Mouse (Mus musculus) thymus, postnatal 0 days (tissue): ENCODE measurements around the gene Mapre1. TPM values are rescaled to one million over a fixed set of nuclear protein-coding genes. Genes with fewer than 3 reads are reported as not detected.
A peak's percentile ranks its signal among the peaks of the same experiment; 100 is the strongest.
"Not testable (repeated sequence)": the region's sequence is repeated elsewhere in the genome, so short reads cannot be mapped to it uniquely, and the experiment has no call there.

Experiments used
- DNase-seq: peaks from one replicate; pipeline ENCODE4 v3.0.0-alpha.2; 2015; ENCODE audit warnings: low spot score
- polyA plus RNA-seq: library from polyadenylated mRNA; unstranded; fragments of >200 nt; fragmentation: Nextera tagmentation; extraction: Ambion mirVana; gene quantifications from 2 replicates; pipeline ENCODE4 v1.2.1, GENCODE M21; 2015

The Mapre1 gene
- 281 and 293 TPM in 2 replicates for polyA plus RNA-seq

- DNase-seq = peak; percentile 98
Measured at GRCm38 (mm10) chr2:153740500-153741436, at the start of gene Mapre1. Mapre1 (plus strand) TSS chr2:153741274.

DNA sequence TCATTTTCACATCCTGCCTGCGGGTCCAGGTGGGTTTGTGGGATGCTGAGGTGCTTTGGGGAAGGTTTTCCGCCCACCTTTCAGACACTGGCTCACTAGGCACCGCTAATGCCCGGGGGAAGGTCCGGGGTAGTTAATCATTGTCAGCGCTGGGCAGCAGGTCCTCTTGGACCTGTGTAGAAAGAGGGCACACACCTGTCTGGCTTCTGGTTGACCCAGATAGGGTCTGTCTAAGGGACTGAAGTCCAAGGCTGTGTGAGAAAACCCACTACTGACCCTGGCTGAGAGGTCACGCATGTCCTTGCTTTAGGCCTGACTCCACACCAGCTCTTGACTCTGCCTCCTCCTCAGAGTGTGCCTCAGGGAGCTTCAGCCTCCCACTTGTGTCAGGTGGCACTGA, 47.7 kb upstream of the Mapre1 start:
- DNase-seq = not testable (repeated sequence)

GRCm38 (mm10) chr2:153694462-153695085, 46.5 kb upstream of the Mapre1 start:
- DNase-seq = peak; percentile 62

GRCm38 (mm10) chr2:153696352-153696751, 44.7 kb upstream of the Mapre1 start, which contains the start of gene Dnmt3c:
Dnmt3c (plus strand) TSS chr2:153696652.
- no peak for DNase-seq

DNA sequence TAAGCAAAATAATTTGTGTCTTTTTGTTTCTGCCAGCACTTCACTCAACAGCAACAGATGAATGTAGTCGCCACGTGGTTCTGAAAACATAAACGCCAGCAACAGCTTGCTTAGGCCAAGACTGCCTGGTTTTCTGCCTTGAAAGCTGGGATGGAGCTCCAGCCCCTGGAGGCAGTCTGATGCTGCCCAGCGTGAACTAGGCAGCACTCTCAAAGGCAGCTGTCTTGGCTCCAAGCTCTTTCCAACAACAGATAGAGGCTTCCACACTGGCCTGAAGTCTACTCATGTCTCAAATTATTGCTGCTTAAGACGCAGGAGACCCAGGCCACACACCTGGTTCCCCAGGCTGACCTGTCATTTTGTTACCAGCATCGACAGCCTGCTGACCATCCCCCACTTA, 37.7 kb upstream of the Mapre1 start:
- no peak for DNase-seq

DNA sequence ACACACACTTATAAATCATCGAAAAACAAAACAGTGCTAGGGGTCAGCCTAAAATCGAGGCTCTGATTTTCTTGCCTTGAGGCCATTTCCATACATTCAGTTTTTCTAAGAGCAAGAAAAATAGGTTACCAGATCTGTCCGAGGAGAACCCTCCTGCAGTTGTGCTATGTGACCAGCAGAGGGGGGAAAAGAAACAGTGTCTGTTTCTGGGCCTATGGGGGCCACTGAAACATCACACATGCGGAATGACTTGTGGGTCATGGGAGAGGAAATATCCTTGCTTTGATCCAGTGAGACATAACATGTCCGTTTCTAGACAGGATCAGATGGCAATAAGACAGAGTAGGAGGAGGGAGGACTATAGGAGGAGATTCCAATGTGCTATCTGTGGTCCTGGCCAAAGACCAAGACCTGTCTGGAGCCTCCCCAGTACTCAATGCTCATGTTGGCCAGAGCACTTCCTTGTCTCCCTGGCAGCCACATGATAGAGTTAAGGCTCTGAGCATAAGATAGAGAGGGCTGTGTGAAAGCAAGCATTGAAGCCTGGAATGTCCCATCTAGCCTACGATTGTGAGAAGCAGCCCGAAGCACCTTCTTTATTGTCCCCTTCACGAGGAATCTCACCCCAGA, 30.3 kb upstream of the Mapre1 start:
- DNase-seq = peak; percentile 65

DNA sequence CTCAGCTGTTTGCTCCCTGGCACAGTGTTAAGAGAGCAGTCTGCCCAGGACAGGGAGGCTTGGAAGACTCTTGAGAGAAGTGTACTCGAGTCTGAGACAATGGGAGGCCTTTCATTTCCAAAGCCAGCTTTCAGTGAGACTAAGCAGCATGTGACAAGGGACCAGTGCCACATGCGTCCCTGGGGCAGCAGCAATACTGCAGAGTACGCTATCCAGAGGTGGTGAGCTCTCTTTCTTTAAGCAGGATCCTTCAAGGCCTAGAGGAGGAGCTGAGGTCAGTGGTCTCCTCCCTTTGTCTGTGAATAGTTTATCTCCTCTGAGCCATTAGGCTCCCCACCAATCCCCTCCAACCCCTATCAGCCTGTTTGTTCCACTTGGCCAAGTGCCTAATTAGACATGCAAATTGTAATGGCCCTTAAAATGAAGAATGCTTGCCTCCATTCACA, 28.4 kb upstream of the Mapre1 start:
- DNase-seq = no peak

- no peak for DNase-seq
Measured at GRCm38 (mm10) chr2:153713227-153713626, 27.8 kb upstream of the Mapre1 start.

DNA sequence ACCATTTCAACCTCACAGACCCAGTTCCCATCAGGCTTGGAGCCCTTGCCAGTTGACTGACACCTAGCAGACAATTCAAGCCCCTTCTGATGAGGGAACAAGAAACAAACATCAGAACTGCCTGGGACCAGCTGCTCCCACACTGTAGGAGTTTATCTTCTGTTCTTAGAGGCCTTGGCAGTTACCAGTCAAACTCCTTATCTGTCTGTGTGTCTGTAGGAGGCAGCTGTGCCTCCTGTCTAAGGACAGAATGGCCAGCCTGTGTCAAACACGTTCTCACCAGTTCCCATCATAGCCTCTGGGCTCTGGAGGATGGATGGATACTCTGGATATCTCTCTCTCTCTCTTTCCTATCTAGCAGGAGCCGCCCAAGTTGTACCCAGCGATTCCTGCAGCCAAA, 23.2 kb upstream of the Mapre1 start:
- not testable (repeated sequence) for DNase-seq

- no peak for DNase-seq
Measured at GRCm38 (mm10) chr2:153723098-153723497, 18.0 kb upstream of the Mapre1 start.

DNA sequence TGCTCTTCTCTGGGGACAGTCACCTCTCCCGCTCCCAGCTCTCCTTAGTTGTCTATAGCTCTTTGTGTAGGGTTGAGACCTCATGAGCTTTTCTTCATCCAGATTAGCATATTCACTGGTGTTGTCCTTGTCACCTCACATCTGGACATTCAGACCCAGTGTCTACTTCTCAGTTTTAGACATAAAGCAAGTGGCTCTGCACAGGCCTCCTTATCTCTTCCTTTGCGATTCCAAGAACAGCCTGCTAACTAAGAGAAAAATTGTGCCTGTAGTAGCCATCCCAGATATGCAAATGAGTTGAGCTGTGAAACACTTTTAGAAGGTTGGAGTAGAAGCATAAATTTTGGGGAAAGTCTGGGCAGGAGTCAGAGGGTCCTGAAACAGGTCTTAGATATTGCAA, 16.6 kb upstream of the Mapre1 start:
- no peak for DNase-seq

GRCm38 (mm10) chr2:153724871-153725270, 16.2 kb upstream of the Mapre1 start:
- no peak for DNase-seq

- DNase-seq = no peak
Measured at GRCm38 (mm10) chr2:153725291-153725690, 15.8 kb upstream of the Mapre1 start.

DNA sequence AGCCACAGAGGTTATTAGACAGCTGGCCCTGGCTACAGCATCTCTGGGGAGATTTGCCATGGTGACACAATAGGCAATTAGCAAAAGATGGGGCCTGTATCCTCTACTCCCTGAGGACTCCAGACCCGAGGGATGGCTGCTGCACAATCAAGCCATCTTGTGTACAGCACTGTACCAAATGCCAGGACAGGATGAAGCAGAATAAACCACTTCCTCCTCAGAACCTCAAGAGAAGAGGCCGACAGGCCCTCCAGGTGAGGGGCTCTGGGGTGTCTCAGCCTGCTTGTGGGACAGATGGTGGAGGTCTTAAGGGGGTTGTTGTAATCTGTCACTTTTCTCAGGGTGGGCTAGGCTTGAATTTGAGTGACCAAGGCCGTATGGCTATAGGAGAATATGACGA, 7.0 kb upstream of the Mapre1 start:
- peak; percentile 58 for DNase-seq

GRCm38 (mm10) chr2:153741437-153742065, 477 bp downstream of the Mapre1 start:
- DNase-seq = peak; percentile 81

GRCm38 (mm10) chr2:153747994-153748393, 6.9 kb downstream of the Mapre1 start:
- no peak for DNase-seq

GRCm38 (mm10) chr2:153750363-153750762, 9.3 kb downstream of the Mapre1 start:
- DNase-seq = no peak

GRCm38 (mm10) chr2:153762121-153762520, 21.0 kb downstream of the Mapre1 start:
- DNase-seq = no peak

DNA sequence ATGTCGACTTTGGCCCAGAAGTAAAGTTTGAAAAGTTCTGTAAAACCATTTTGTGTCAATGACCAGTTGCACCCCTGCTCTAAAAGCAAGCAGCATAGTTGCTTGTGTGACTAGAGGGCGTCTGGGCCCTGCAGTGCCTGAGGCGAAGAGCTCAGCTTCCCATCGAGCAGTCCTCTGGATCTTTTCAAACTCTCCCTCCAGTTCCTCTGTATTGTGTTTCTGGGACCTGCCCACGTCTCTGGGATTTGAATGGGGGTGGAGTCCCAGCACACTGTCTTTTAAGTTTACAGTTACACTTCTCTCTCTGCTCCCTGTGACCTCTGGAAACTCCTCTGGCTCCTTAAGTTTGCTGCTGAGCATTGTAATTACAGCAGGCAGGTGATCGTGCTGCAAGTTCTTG, 26.4 kb downstream of the Mapre1 start:
- no peak for DNase-seq

DNA sequence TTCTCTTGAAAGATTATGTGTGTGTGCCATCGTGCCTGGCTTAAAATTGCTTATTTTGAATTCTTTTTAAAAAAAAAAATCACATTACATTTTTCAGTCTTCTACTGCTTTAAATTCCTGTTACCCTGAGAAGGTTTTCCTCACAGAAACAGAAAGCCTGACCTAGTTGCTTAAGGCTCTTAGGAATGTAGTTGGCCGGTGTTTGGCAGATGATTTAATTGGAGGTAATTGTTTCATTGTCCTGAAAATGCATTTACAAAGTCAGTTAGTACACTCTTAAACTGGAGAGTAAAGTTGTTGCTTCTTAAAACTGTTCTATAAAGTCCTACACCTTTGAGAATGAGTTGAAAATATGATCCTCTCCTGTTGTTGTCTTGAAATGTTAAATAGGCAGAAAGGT, 27.8 kb downstream of the Mapre1 start:
- no peak for DNase-seq

DNA sequence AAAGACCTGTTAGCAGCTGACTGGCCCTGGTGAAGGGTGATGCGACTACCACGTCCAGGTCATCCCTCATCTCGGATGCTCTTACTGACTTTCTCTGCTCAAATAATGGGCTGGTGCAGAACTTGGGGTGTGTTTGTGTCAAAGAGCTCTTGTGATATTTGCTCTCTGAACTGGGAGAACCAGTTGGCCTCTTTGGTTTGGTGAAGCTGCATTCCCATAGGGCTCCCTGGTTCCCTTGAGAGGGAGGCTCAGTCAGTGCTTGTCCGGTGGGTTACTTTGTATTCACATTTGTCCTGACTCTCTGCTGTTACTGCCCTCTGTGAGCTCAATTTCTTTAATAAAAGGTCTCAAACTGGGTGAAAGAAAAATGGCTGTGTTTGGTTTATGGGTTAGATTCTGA, 31.9 kb downstream of the Mapre1 start:
- DNase-seq = no peak
